Mouse (Mus musculus): ENCODE measurements around the gene Gdf15. TPM values are rescaled to one million over a fixed set of nuclear protein-coding genes. Genes with fewer than 3 reads are reported as not detected.

Gene Gdf15
- total and polyA plus RNA-seq, 3 experiments, result 0.03 TPM; not detected in 2

DNA sequence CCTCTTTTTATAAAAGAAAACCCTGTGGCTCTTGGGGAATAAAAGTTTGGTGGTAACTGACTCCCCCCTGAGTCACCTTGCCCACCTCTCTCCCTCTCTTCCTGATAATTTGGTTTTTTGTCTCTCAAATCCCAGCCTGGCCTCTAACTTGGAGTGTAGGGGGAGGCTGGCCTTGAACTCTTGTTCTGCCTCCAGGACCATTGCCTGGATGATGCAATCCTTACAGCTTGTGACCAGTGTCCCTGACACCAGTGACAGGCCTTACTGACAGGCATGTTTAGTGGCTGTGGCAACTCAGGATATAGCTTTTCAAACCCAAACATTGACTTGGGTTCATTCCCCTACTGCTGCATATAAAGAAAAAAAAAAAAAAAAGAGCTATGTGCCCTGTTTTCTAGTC is 14.5 kb upstream of the Gdf15 start:
- H3K4me1 ChIP-seq (ENCODE audit: insufficient read depth, low read depth, low read length), result peaks cover 32% of the 10 kb centered on the region
- peaks cover 10% of the 10 kb centered on the region; the same call in 1 of the 2 replicates for H3K27me3 ChIP-seq (ENCODE audit: insufficient read depth, low read length)
- H3K4me3 ChIP-seq (ENCODE audit: low read depth, low read length), result no peak overlapping the region
- DNase-seq (ENCODE audit: low spot score) (no peak), ATAC-seq (ENCODE audit: extremely low read depth, insufficient number of reproducible peaks, low FRiP score, poor library complexity, severe bottlenecking) (no peak)
- no peak for TF ChIP-seq TAL1 (conservative IDR thresholded peaks at IDR 0.05; ENCODE audit: low read depth, low read length)
- no peak for TF ChIP-seq GATA1 (IDR thresholded peaks at IDR 0.05; ENCODE audit: borderline replicate concordance, low read length)
- TF ChIP-seq CTCF (IDR thresholded peaks at IDR 0.05; ENCODE audit: low read depth, low read length), result no peak
- no peak for TF ChIP-seq POLR2AphosphoS5 (IDR thresholded peaks at IDR 0.05; ENCODE audit: insufficient replicate concordance, low read depth, low read length)
- TF ChIP-seq GATA2 (IDR thresholded peaks at IDR 0.05; ENCODE audit: borderline replicate concordance, low read depth, low read length), result no peak
- no peaks in the 10 kb centered on the region for H3K9me3 ChIP-seq (replicated peaks)
- peaks cover 36% of the 10 kb centered on the region for H3K36me3 ChIP-seq (replicated peaks)

DNA sequence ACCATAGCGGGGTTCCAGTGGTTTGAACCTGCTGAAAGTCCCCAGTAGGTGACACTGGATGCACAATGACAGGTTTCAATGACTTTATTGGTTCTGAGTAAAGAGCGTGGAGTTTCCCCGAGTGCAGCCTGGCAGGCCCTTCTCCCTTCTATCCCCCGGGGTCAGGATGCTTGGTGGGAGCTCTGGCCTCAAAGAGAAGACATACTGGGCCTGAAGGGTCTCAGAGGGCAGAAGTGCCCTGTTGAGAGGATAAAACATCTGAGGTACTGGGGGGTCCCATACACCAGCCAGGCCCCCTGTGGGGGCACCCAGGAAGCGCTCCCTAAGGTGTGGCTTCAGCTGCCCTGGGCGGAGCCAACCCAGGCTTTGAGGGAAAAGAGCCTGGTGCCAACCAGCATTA is 14.1 kb upstream of the Gdf15 start:
- ATAC-seq (ENCODE audit: extremely low read depth, insufficient number of reproducible peaks, low FRiP score, poor library complexity, severe bottlenecking), result no peak
- Histone ChIP-seq H3K27me3 (ENCODE audit: insufficient read depth, low read length) (peaks cover 10% of the 10 kb centered on the region; the same call in 1 of the 2 replicates), H3K4me3 (ENCODE audit: low read depth, low read length) (no peak overlapping the region), H3K4me1 (ENCODE audit: insufficient read depth, low read depth, low read length) (peaks cover 32% of the 10 kb centered on the region), H3K36me3 (replicated peaks) (peaks cover 32% of the 10 kb centered on the region), H3K9me3 (replicated peaks) (no peaks in the 10 kb centered on the region)
- no peak for DNase-seq (ENCODE audit: low spot score)
- TF ChIP-seq TAL1 (conservative IDR thresholded peaks at IDR 0.05; ENCODE audit: low read depth, low read length) (no peak), GATA2 (IDR thresholded peaks at IDR 0.05; ENCODE audit: borderline replicate concordance, low read depth, low read length) (no peak), GATA1 (IDR thresholded peaks at IDR 0.05; ENCODE audit: borderline replicate concordance, low read length) (no peak), CTCF (IDR thresholded peaks at IDR 0.05; ENCODE audit: low read depth, low read length) (no peak), POLR2AphosphoS5 (IDR thresholded peaks at IDR 0.05; ENCODE audit: insufficient replicate concordance, low read depth, low read length) (no peak)

DNA sequence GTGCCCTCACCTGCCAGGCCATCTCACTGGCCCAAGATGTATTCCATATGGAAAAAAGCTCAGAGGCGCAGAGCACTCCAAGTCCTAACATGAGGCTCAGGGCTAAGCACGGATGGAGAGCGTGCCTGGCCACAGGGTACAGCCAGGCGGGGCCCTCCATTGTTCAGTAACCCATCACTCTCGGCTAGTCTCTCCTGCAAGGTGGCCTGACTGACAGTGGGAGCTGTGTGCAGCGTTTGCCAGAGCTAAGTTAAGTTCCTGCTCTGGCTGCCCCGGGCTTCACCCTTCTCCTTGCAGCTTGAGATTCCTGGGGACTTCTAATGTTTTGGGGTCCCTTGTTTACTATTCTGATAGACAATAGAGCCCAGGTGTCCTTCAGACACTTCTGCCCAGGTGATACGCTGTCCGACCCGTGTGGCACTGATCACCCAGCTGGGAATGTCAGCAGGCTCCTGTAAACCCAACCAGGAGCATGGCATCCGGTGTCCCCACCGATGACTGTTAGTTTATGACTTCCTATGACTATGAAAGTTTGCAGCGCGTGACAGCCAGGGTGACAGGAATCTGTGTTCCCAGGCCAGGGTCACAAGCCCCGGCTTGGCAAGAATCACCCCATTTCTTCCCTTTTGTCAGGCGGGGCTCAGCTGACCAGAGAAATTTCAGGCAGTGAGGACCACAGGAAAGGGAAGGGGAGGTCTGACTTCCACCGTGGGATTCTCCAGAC is 13.4 kb upstream of the Gdf15 start:
- ATAC-seq (ENCODE audit: extremely low read depth, insufficient number of reproducible peaks, low FRiP score, poor library complexity, severe bottlenecking) (no peak), DNase-seq (ENCODE audit: low spot score) (no peak)
- peaks cover 32% of the 10 kb centered on the region for H3K4me1 ChIP-seq (ENCODE audit: insufficient read depth, low read depth, low read length)
- peaks cover 25% of the 10 kb centered on the region for H3K36me3 ChIP-seq (replicated peaks)
- H3K27me3 ChIP-seq (ENCODE audit: insufficient read depth, low read length), result peaks cover 10% of the 10 kb centered on the region; the same call in 1 of the 2 replicates
- H3K4me3 ChIP-seq (ENCODE audit: low read depth, low read length), result no peak overlapping the region
- no peaks in the 10 kb centered on the region for H3K9me3 ChIP-seq (replicated peaks)
- TF ChIP-seq GATA1 (IDR thresholded peaks at IDR 0.05; ENCODE audit: borderline replicate concordance, low read length) (no peak), POLR2AphosphoS5 (IDR thresholded peaks at IDR 0.05; ENCODE audit: insufficient replicate concordance, low read depth, low read length) (no peak), CTCF (IDR thresholded peaks at IDR 0.05; ENCODE audit: low read depth, low read length) (no peak), GATA2 (IDR thresholded peaks at IDR 0.05; ENCODE audit: borderline replicate concordance, low read depth, low read length) (no peak), TAL1 (conservative IDR thresholded peaks at IDR 0.05; ENCODE audit: low read depth, low read length) (no peak)

DNA sequence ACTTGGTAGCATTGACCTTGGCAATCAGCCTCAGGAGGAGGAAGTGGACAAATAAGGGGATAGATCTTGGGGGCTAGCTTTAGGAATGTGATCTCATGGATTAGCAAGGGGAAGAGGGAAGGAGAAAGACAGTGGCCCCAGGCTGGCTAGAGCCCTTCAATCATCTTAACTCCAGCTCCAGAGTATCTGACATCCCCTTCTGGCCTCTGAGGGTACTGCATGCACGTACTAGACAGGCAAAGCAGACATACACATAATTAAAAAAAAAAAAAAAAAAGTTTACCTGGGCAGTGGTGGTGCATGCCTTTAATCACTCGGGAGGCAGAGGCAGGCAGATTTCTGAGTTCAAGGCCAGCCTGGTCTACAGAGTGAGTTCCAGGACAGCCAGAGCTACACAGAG is 11.8 kb upstream of the Gdf15 start:
- H3K27me3 ChIP-seq (ENCODE audit: insufficient read depth, low read length), result peaks cover 10% of the 10 kb centered on the region; the same call in 1 of the 2 replicates
- no peak overlapping the region for H3K4me3 ChIP-seq (ENCODE audit: low read depth, low read length)
- DNase-seq (ENCODE audit: low spot score) (no peak), ATAC-seq (ENCODE audit: extremely low read depth, insufficient number of reproducible peaks, low FRiP score, poor library complexity, severe bottlenecking) (no peak)
- no peaks in the 10 kb centered on the region for H3K9me3 ChIP-seq (replicated peaks)
- TF ChIP-seq TAL1 (conservative IDR thresholded peaks at IDR 0.05; ENCODE audit: low read depth, low read length), result no peak
- TF ChIP-seq GATA2 (IDR thresholded peaks at IDR 0.05; ENCODE audit: borderline replicate concordance, low read depth, low read length), result no peak
- 0 out of 2 replicates have a peak, but pooled peaks have one; percentile 32 for TF ChIP-seq CTCF (IDR thresholded peaks at IDR 0.05; ENCODE audit: low read depth, low read length)
- TF ChIP-seq GATA1 (IDR thresholded peaks at IDR 0.05; ENCODE audit: borderline replicate concordance, low read length), result no peak
- no peak for TF ChIP-seq POLR2AphosphoS5 (IDR thresholded peaks at IDR 0.05; ENCODE audit: insufficient replicate concordance, low read depth, low read length)
- peaks cover 22% of the 10 kb centered on the region for H3K4me1 ChIP-seq (ENCODE audit: insufficient read depth, low read depth, low read length)
- peaks cover 9% of the 10 kb centered on the region for H3K36me3 ChIP-seq (replicated peaks)

DNA sequence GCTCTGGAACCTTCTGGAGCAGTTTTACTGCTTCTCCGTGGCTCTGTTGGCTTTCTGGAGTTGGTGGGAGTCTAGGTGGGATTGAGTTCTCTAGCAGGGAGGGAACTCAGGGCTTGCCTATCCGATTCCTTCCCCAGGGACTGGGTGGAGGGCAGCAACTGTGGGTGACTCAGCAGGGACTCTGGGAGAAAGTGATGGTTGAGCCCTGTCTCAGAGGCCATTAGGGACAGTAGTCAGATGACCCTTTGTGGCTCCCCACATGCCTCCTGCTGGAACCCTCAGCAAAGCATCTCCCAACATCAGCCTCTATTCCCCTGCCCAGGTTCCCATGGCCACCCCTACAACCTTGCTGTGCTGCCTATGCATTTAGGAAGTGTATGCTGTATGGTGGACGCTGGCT is 10.8 kb upstream of the Gdf15 start:
- Histone ChIP-seq H3K27me3 (ENCODE audit: insufficient read depth, low read length) (peaks cover 10% of the 10 kb centered on the region; the same call in 1 of the 2 replicates), H3K4me1 (ENCODE audit: insufficient read depth, low read depth, low read length) (peaks cover 16% of the 10 kb centered on the region), H3K4me3 (ENCODE audit: low read depth, low read length) (no peak overlapping the region), H3K36me3 (replicated peaks) (peaks cover under 1% of the 10 kb centered on the region), H3K9me3 (replicated peaks) (no peaks in the 10 kb centered on the region)
- ATAC-seq (ENCODE audit: extremely low read depth, insufficient number of reproducible peaks, low FRiP score, poor library complexity, severe bottlenecking) (no peak), DNase-seq (ENCODE audit: low spot score) (no peak)
- TF ChIP-seq POLR2AphosphoS5 (IDR thresholded peaks at IDR 0.05; ENCODE audit: insufficient replicate concordance, low read depth, low read length) (no peak), CTCF (IDR thresholded peaks at IDR 0.05; ENCODE audit: low read depth, low read length) (no peak), GATA1 (IDR thresholded peaks at IDR 0.05; ENCODE audit: borderline replicate concordance, low read length) (no peak), TAL1 (conservative IDR thresholded peaks at IDR 0.05; ENCODE audit: low read depth, low read length) (no peak), GATA2 (IDR thresholded peaks at IDR 0.05; ENCODE audit: borderline replicate concordance, low read depth, low read length) (no peak)

DNA sequence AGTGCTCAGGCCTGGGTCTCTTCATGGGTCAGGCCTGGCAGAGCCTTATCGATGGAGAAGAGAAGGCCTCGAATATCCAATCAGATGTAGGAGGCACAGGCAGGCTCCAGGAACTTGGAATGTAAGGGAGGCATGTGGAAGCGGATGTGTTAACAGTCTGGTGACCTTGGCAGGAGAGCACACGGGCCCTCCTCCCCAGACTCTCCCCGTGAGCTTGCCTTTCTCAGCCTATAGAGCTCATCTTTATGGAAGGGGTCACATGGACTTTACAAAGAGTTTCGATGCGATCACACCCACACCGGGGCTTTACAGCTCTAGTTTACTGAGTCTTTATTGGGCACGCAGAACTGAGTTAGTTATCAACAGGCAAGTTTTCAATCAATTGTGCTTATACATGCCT is 6.5 kb upstream of the Gdf15 start:
- Histone ChIP-seq H3K27me3 (ENCODE audit: insufficient read depth, low read length) (peaks cover 8% of the 10 kb centered on the region; the same call in 1 of the 2 replicates), H3K9me3 (replicated peaks) (no peaks in the 10 kb centered on the region), H3K4me3 (ENCODE audit: low read depth, low read length) (no peak overlapping the region), H3K36me3 (replicated peaks) (no peaks in the 10 kb centered on the region), H3K4me1 (ENCODE audit: insufficient read depth, low read depth, low read length) (peaks cover 48% of the 10 kb centered on the region)
- DNase-seq (ENCODE audit: low spot score) (no peak), ATAC-seq (ENCODE audit: extremely low read depth, insufficient number of reproducible peaks, low FRiP score, poor library complexity, severe bottlenecking) (no peak)
- TF ChIP-seq POLR2AphosphoS5 (IDR thresholded peaks at IDR 0.05; ENCODE audit: insufficient replicate concordance, low read depth, low read length), result no peak

Data from G1E (cell line).